Mouse (Mus musculus): ENCODE measurements at regions not wholly inside any gene's neighbourhood (a gene's known extent, or its start where the extent isn't known, plus 50 kb on each side); places are given as distances from the start of the nearest gene placed in this dataset.

DNA sequence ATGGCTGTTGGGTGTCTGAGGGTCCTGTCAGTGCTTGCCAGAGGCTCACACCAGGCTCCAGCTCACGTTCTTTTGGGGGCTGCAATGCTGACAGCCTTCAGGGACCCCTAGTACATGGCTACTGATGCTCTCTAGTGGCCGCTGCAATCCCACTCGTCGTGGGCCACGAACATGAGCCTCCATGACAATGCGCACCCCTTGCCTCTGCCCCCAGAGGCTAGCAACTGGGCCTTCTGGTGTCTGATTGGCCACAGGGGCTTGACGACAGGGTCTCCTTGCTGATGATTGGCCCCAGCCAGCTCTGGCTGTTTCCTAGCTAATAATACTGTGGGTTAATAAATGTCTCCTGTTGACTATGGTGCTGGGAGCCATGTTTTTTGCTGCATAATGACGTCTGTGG, 61.1 kb downstream of the Rtl1 start:
- no peak overlapping the region for H3K9ac ChIP-seq
- ATAC-seq: no peak; the same call in 1 of the 2 replicates
- H3K27ac ChIP-seq: no peak overlapping the region

DNA sequence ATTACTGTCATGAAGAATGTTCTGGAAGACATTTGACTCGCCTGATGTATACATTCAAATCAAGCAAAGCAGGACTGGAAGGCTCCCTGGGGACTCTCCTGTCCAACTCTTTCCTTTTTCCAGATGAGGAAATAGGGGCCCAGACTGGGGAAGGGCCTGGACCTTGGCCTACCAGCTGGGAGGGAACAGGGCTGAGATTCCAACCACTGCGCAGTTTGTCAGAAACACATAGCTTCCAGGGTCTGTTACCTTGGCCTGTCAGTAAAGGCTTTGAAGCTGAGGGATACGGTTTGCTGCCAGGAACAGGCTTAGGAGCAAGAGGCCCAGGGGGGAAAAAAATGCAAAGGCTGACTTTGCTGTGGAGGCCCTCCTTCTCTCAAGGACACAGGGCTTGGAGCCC, 61.5 kb downstream of the Rtl1 start:
- ATAC-seq: no peak
- Histone ChIP-seq H3K36me3 (ENCODE audit: poor library complexity, severe bottlenecking) (0 out of 2 replicates have a peak, but pooled peaks cover 6% of the 10 kb centered on the region), H3K4me2 (no peak overlapping the region), H3K4me3 (no peak overlapping the region), H3K4me1 (peaks cover 7% of the 10 kb centered on the region), H3K9me3 (replicated peaks) (peaks cover 56% of the 10 kb centered on the region), H3K9ac (no peak overlapping the region), H3K27me3 (no peaks in the 10 kb centered on the region), H3K27ac (no peak overlapping the region)
- 90% methylated on average over 3 of the region's 3 CpGs for WGBS

More for the DNA sequence above, 61.1 kb downstream of the Rtl1 start:
- H3K4me2 ChIP-seq: no peak overlapping the region
- 0 out of 2 replicates have a peak, but pooled peaks cover 6% of the 10 kb centered on the region for H3K36me3 ChIP-seq (ENCODE audit: poor library complexity, severe bottlenecking)
- H3K4me3 ChIP-seq: no peak overlapping the region
- WGBS: 81% methylated on average over 8 of the region's 8 CpGs
- no peaks in the 10 kb centered on the region for H3K27me3 ChIP-seq
- peaks cover 7% of the 10 kb centered on the region for H3K4me1 ChIP-seq
- peaks cover 56% of the 10 kb centered on the region for H3K9me3 ChIP-seq (replicated peaks)

DNA sequence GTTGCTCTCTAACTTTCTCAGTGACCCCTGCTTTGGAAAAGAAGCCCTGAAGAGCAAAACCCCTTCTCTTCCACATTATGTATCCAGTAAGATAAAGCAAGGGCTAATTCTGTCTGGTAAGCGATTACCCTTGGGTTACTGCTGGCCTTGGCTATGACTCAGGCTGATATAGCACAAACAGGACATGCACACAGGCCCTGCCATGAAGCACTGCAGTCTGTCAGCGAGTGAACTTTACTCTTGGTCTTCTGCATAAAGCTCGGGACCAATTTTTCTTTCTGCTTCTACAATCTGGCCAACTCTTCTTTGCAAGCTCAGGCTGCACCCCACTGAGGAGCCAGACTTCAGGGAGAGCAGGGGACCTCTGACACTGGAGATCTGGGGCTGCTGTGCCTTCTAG, 63.6 kb downstream of the Rtl1 start:
- H3K4me1 ChIP-seq: peaks cover 15% of the 10 kb centered on the region
- no peak overlapping the region for H3K4me2 ChIP-seq
- H3K27ac ChIP-seq: no peak overlapping the region
- H3K27me3 ChIP-seq: no peaks in the 10 kb centered on the region
- H3K36me3 ChIP-seq (ENCODE audit: poor library complexity, severe bottlenecking): 0 out of 2 replicates have a peak, but pooled peaks cover 6% of the 10 kb centered on the region
- no peak for ATAC-seq
- H3K9ac ChIP-seq: no peak overlapping the region
- no peak overlapping the region for H3K4me3 ChIP-seq
- H3K9me3 ChIP-seq (replicated peaks): peaks cover 41% of the 10 kb centered on the region
- 87% methylated on average over 3 of the region's 3 CpGs for WGBS

DNA sequence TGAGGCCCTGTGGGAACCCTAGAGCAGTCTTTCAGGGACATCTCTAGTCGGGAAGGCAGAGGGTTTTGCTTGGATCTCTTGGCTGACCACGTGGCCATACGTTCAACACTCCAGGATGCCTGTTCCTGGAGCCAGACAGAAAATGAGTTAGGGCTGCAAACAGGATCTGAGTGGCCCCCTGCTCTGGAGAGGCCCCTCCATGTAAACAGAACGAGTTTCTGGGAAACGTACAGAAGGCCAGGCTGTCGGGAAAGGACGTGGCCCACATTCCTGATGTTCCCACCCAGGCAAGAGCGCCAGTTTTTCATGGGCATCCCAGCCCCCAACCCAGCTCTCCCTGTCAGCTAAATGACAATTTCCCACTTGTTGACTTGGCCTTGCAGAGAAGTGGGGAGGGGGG, 67.7 kb downstream of the Rtl1 start:
- Histone ChIP-seq H3K4me3 (no peak overlapping the region), H3K9ac (no peak overlapping the region), H3K27me3 (0 out of 2 replicates have a peak, but pooled peaks cover 4% of the 10 kb centered on the region), H3K4me1 (peaks cover 19% of the 10 kb centered on the region), H3K4me2 (no peak overlapping the region), H3K36me3 (ENCODE audit: poor library complexity, severe bottlenecking) (0 out of 2 replicates have a peak, but pooled peaks cover 3% of the 10 kb centered on the region), H3K27ac (no peak overlapping the region), H3K9me3 (replicated peaks) (peaks cover 42% of the 10 kb centered on the region)
- 71% methylated on average over 8 of the region's 8 CpGs for WGBS
- no peak for ATAC-seq

DNA sequence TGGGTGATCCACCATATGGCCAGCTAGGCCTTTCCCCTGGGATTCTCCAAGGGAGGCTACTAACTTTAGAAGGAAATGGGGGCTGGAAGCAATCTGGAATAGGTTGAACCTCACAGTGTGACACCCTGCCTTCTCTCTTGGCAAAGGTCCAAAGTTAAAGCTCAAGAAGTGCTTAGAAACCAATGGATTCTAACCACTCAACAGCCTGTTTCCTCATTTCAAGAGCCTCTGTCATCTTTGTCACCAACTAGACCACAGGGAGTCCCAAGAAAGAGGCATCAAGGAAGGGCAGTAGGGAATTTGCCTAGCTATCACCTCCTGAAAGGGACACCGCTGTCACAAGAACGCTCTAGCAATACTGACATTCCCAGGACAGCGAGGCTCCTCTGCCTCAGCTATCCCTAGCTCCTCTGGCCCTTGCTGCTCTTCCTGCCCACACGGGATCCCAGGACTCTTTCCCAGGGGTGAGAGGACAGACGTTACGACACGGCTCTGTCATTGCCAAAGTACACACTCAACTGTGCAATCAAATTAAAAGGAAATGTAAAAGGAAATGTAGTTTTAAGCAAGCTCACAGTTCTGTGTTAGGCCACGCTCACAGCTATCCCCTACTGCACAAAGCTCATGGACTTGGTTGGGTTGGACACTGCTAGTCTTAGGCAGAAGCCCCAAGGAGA, 68.6 kb downstream of the Rtl1 start:
- Histone ChIP-seq H3K4me1 (peaks cover 19% of the 10 kb centered on the region), H3K4me3 (no peak overlapping the region), H3K9me3 (replicated peaks) (peaks cover 42% of the 10 kb centered on the region), H3K36me3 (ENCODE audit: poor library complexity, severe bottlenecking) (0 out of 2 replicates have a peak, but pooled peaks cover 3% of the 10 kb centered on the region), H3K27me3 (0 out of 2 replicates have a peak, but pooled peaks cover 4% of the 10 kb centered on the region), H3K4me2 (no peak overlapping the region), H3K9ac (no peak overlapping the region), H3K27ac (no peak overlapping the region)
- ATAC-seq: no peak
- WGBS: 88% methylated on average over 8 of the region's 8 CpGs

DNA sequence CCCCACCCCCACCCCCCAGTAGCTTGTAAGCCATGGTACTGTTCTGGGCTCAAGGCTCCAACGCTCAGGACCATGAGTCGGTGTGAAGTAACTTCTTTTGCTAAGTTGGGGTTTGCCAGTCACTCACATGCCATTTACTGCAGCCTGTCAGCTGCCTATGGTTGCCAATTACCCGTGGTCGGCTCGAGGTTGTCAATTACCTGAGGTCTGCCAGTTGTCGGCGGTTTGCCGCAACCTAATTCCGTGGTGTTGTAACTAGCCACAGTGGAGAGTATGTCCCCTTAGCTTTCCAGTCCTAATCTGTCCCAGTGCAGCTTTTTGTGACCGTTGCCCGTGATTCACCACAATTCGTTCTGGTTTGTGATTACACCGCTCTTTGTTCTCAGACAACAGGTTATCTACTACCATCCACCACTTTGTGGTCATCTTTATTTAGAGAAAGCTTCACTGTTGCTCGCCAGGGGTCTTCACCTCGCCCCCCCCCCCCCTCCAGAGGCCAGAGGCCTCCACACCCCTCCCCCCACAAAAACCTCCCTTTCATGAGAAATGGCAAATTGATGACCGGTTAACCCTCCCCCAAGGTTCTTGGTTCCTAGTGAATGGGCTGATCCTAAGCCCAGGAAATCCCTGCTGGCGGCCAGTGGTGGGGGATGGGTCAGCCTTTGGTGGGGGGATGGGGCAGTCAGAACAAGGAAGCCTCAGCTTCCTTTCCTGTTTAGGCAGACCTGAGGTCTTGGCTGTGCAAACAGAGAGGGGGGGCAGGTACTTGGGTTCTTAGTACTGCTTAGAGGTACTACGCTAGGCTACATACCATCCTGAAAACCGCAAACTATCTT, 69.7 kb downstream of the Rtl1 start:
- WGBS: 52% methylated on average over 19 of the region's 19 CpGs
- 0 out of 2 replicates have a peak, but pooled peaks cover 4% of the 10 kb centered on the region for H3K27me3 ChIP-seq

DNA sequence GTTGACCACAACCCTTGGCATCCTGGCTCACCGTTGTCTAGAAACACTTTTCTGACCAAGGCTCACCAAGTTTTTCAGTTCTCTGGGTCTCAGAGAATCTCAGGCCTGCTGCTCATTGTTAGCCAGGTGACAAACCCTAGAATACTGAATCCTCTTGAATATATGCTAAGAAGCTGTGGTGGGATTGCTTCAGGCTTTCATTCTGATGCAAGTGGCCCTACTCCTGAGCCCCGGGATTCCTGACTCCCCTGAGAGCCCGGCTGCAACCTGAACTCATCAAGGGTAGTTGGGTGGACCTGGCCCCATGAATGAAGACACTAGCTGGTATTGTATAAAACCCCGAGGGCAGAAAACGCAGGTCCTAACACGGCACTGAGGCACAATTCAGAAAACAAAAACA, 70.6 kb downstream of the Rtl1 start:
- Histone ChIP-seq H3K4me2 (no peak overlapping the region), H3K27ac (no peak overlapping the region), H3K9ac (no peak overlapping the region), H3K36me3 (ENCODE audit: poor library complexity, severe bottlenecking) (0 out of 2 replicates have a peak, but pooled peaks cover 3% of the 10 kb centered on the region), H3K9me3 (replicated peaks) (peaks cover 48% of the 10 kb centered on the region), H3K27me3 (0 out of 2 replicates have a peak, but pooled peaks cover 4% of the 10 kb centered on the region), H3K4me1 (peaks cover 15% of the 10 kb centered on the region; the same call in 1 of the 2 replicates), H3K4me3 (no peak overlapping the region)
- no peak for ATAC-seq
- 60% methylated on average over 6 of the region's 6 CpGs for WGBS

More for the DNA sequence above, 69.7 kb downstream of the Rtl1 start:
- Histone ChIP-seq H3K9me3 (replicated peaks) (peaks cover 48% of the 10 kb centered on the region), H3K4me3 (no peak overlapping the region), H3K27ac (no peak overlapping the region), H3K4me1 (peaks cover 19% of the 10 kb centered on the region), H3K36me3 (ENCODE audit: poor library complexity, severe bottlenecking) (0 out of 2 replicates have a peak, but pooled peaks cover 3% of the 10 kb centered on the region), H3K4me2 (no peak overlapping the region), H3K9ac (no peak overlapping the region)
- ATAC-seq: no peak

DNA sequence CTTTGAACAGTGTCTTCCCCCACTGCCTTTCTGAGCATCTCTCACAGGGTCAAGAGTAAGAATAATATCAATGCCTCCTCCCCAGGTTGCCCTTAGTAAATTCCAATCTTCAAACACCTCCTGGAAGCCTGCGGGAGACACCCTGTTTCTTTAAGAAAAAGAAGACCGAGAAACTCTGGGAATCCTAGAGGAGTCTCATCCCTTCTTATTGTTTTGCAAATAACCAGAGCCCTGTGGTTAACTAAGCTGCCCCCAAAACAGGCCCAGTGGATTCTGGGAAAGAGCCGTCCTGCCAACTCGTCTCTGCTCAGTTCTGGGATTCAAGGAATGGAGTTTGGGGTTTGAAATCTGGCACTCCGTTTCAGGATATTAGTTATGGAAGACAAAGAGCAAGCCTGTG, 71.2 kb downstream of the Rtl1 start:
- Histone ChIP-seq H3K4me3 (no peak overlapping the region), H3K36me3 (ENCODE audit: poor library complexity, severe bottlenecking) (0 out of 2 replicates have a peak, but pooled peaks cover 3% of the 10 kb centered on the region), H3K27ac (no peak overlapping the region), H3K4me2 (no peak overlapping the region), H3K9ac (no peak overlapping the region), H3K27me3 (0 out of 2 replicates have a peak, but pooled peaks cover 4% of the 10 kb centered on the region), H3K4me1 (peaks cover 15% of the 10 kb centered on the region; the same call in 1 of the 2 replicates), H3K9me3 (replicated peaks) (peaks cover 48% of the 10 kb centered on the region)
- WGBS: 60% methylated on average over 5 of the region's 5 CpGs
- ATAC-seq: no peak

DNA sequence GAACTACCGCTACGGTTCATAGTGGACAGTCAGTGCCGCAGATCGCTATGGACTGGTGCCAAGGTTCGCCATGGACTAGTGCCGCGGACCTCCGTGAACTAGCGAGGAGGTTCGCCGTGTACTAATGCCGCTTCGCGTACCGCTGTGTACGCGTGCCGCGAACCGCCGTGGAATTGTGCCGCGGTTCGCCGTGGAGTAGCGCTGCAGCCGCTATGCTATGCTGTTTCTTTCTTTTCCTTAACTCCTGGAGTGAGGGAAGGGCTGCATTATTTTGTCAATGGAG, 71.9 kb downstream of the Rtl1 start:
- Histone ChIP-seq H3K4me2 (peak overlapping the region; percentile 56), H3K27ac (no peak overlapping the region), H3K9ac (peak overlapping the region; percentile 48; the same call in 1 of the 2 replicates), H3K4me1 (peaks cover 15% of the 10 kb centered on the region; the same call in 1 of the 2 replicates), H3K4me3 (peak overlapping the region; percentile 28), H3K36me3 (ENCODE audit: poor library complexity, severe bottlenecking) (0 out of 2 replicates have a peak, but pooled peaks cover 3% of the 10 kb centered on the region), H3K9me3 (replicated peaks) (peaks cover 48% of the 10 kb centered on the region), H3K27me3 (0 out of 2 replicates have a peak, but pooled peaks cover 4% of the 10 kb centered on the region)
- 53% methylated on average over 27 of the region's 27 CpGs for WGBS
- ATAC-seq: no peak

DNA sequence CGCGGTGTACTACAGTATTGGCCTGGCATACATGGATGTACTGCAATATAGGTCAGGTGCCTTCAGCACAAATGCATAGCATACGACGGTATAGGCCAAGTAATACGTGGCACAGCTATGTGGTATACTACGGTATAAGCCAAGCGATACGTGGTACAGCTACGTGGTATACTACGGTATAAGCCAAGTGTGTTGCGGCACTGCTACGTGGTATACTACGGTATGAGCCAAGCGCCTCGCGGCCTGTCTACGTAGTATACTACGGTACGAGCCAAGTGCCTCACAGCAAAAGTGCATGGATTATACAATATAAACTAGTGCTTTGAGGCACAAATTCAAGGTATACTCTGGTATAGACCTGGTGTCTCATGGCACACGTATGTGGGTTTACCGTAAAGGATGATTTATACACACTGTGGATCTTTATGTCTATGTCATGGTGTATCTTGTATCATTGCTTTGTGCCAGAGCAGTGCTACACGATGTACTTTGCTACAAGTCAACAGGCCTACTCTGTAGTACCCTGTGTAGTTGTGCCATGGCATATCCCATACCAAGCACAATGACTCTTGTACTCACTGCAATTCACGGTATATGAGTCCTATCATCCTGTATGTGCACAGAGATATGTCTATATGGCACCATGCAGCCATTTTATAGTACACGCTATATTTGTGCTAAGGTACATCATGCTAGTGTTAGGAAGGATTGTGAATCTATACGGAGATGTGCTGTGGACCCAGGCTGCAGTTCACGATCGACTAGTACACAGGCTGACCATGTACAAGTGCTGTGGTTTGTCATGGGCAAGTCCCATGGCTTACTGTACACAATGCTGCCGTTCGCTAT, 72.5 kb downstream of the Rtl1 start:
- Histone ChIP-seq H3K36me3 (ENCODE audit: poor library complexity, severe bottlenecking) (0 out of 2 replicates have a peak, but pooled peaks cover 3% of the 10 kb centered on the region), H3K27ac (no peak overlapping the region), H3K4me3 (peak overlapping the region; percentile 28), H3K4me1 (peaks cover 13% of the 10 kb centered on the region; the same call in 1 of the 2 replicates), H3K9me3 (replicated peaks) (peaks cover 48% of the 10 kb centered on the region), H3K9ac (peak overlapping the region; percentile 48; the same call in 1 of the 2 replicates), H3K4me2 (peak overlapping the region; percentile 56), H3K27me3 (0 out of 2 replicates have a peak, but pooled peaks cover 4% of the 10 kb centered on the region)
- peak; percentile 75 for ATAC-seq
- 55% methylated on average over 29 of the region's 29 CpGs for WGBS

DNA sequence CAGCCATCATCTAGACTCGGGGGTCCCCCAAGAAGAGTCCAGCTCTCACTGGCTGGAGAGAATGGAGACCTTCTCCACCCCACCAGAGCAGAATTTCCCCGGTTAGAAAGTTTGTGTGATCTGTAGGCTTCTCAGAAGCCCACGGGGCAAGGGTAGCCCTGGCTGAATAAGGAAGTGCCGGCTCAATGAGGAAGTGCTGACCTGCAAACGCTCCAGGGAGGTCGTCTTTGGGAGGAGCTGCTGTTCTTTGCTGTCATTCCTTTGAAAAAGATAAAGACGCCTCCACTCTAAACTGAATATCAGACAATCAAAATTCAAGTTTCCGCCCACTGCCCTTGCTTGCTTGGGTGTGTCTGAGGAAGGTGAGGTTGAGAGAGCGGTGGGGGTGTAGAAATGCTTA, 73.0 kb downstream of the Dlk1 start:
- Histone ChIP-seq H3K4me2 (no peak overlapping the region), H3K27me3 (0 out of 2 replicates have a peak, but pooled peaks cover 4% of the 10 kb centered on the region), H3K9ac (no peak overlapping the region), H3K4me3 (no peak overlapping the region), H3K9me3 (replicated peaks) (peaks cover 45% of the 10 kb centered on the region), H3K4me1 (peaks cover 10% of the 10 kb centered on the region), H3K36me3 (ENCODE audit: poor library complexity, severe bottlenecking) (0 out of 2 replicates have a peak, but pooled peaks cover 3% of the 10 kb centered on the region), H3K27ac (no peak overlapping the region)
- WGBS: 68% methylated on average over 9 of the region's 9 CpGs
- ATAC-seq: no peak
